Mouse (Mus musculus): ENCODE data around the gene Abhd14a. TPM values are rescaled to one million over a fixed set of nuclear protein-coding genes. Genes with fewer than 3 reads are reported as not detected.

Abhd14a gene
- 2.3 and 7.2 TPM in 2 replicates for polyA plus RNA-seq (2012; ENCODE audit: low replicate concordance)

DNA sequence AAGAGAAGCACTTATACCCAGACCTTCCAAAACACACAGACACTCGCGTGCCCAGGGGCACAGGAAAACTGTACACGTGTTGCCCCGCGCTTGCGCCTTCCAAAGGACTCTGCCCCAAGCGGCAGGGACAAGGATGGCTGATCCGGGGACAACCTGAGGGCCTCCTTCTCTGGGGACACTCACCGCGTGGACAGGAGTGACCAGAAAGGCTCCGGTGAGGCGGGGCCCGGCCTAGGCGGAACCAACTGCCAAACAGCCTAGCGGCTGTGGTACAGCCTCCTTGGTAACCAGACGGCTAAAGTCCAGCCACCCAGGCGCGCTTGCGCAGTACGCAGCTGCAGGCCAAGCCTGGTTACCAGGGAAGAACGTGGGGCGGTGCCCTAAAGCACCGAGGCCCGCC is at the start of gene Abhd14a, which contains the start of gene Abhd14b:
Abhd14a (minus strand) TSS at position 331 of the 400 bp plus-strand sequence.
Abhd14b (plus strand) TSS at position 112 of the 400 bp plus-strand sequence.

DNA sequence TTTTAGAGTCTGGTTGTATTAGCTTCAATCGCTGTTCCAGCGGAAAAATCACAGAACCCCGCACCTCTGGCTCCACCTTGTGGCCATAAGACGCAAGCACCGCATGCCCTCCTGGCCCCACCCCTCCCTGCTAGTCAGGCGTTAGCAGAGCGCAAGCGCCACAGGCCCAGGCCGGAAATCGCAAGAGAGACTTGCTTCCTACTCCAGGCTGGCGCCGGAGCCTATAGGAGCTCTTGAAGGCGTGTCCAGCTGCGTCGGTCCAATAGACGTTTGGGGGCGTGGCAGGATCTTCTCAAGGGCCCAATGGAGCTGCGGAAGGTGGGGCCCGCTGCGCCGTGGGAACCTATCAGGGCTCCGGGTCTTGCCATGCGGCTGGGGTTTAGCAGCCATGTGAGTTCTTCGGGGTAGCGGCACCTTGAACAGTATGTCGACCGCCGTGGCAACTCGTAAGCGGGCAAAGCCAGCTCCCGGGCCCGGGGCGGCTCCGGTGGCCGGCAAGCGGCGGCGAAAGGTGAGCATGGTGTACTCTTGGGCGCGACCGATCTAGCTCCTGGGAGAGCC is 29.5 kb upstream of the Abhd14a start, which contains the start of gene Parp3:
Parp3 (minus strand) TSS at position 26 of the 561 bp plus-strand sequence.

DNA sequence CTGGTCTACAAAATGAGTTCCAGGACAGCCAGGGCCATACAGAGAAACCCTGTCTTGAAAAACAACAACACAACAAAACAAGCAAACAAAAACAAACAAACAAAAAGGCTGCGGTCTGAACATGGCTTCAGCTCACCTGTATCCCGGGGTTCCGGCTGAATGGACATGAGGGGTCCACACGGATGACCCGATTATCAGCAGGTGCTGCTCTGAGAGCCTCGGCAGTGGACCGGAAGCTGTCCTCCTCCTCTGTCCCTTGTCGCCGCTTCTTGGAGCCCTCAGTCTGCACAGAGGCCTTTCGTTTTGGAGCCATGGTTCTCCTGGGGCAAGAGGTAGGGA is 28.2 kb upstream of the Abhd14a start, which contains the start of gene Rrp9:
Rrp9 (plus strand) TSS at position 301 of the 339 bp plus-strand sequence.

DNA sequence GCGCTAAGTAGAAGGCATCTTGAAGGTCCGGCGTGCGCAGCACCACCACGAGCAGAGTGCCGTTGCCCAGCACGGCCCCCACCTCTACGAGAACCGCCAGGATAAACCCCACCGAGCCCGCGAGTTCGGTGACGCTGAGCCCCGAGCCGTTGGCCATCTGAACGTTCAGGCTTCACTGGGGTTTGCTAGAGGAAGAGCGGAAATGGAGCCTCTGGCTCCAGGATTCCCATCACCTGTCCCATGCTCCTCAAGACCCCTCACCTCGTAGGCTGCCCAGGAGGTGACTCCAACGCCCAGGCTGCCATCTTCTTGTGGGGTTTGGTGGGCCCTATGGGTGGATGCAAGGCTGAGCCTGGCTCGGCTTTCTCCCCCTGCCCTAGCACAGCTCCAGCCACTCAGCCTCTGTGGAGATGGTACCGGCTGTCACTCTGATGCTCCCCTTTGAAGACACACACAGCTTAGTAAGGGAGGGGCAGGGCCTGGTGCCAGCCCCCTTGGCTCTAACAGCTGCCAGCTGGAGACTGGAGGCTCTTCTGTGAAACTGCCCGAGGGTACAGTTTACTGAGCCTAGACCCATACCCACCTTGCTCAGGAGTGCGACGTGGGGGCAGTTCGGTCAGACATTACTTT is 18.2 kb upstream of the Abhd14a start, which contains the start of gene Gpr62:
Gpr62 (minus strand) TSS at position 368 of the 630 bp plus-strand sequence.

DNA sequence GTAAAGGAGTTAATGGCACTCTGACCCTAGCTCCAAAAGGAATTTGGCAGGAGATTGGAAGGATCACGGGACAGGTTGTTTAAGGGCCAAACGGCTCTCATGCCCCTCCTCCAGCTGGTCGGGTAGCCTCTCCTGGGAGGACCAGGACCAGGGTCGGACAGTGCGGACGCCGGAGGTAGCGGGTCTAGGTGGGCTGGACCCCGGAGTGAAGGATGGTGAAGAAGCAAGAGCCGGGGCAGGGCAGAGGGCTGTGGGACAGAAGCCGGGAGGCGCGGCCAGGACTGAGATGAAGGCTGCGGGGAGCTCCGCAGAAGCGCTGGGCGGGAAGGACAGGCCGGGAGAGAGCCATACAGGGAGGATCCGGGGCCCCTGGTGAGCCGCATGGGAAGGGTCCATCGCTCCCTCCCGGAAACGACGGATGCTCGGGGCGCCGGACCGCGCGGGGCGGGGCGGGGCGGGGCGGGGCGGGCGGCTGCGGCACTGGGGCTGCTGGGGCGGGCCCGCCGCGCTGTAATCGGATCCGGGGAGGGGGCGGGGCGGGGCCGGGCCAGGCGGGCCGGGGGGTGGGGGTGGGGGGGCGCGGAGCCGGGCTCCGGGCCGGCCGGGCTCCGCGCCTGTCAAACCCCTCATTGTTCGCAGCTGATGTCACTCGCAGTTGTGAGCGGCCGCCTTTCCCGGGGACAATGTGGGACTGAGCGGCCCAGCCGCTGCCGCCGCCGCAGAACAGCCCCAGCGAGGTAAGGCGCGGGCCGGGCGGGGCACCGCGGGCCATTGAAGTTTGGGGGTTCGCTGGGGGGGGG is 6.0 kb upstream of the Abhd14a start, which contains the start of gene Pcbp4:
Pcbp4 (plus strand) TSS at position 21 of the 800 bp plus-strand sequence.

DNA sequence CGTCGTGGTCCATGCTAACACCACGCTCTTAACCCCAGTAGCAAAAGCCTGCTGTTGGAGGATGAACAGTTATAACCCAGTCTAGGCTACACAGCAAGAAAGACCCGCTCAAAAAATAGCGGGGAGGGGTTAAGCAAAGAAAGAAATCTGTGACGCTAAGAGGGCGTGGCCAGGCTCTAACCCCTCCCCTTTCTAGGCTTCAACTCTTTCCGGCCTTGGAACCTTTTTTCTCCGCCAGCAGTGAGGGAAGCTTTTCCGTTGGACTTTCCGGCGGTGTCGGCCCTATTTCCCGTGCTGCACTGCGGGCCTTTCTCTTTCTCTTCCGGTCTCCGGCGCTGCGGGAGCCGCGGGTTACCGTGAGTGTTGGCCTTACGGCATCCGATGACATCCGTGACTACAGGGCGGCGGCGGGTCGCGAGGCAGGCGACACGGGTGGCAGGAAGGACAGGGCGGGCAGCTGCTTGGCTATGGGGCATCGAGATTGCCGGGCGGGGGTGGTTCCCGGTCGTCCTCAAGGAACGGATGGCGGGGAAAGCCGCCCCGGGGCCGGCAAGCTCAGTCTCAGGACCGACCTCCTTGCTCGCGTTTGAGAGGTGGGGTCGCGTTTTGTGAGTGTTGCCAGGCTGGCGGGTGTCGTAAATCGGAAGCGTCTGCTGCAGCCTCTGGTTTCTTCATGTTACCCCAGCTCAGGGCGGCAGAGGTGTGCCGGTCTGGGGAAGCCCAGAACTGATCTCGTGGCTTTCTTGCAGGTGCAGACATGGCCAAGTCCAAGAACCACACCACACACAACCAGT is 18.1 kb downstream of the Abhd14a start, which contains the start of gene Rpl29:
Rpl29 (plus strand) TSS at position 234 of the 794 bp plus-strand sequence.

Other genes with a start within 250 kb of the Abhd14a start
- gene Ppm1m, start 247.9 kb downstream of the Abhd14a start, polyA plus RNA-seq (2012; ENCODE audit: low replicate concordance) = 93.5 and 123 TPM in 2 replicates
- gene Twf2, start 244.6 kb downstream of the Abhd14a start, polyA plus RNA-seq (2012; ENCODE audit: low replicate concordance) = 96.4 and 134 TPM in 2 replicates
- gene Tlr9, start 225.1 kb downstream of the Abhd14a start, polyA plus RNA-seq (2012; ENCODE audit: low replicate concordance) = 60.9 and 63.2 TPM in 2 replicates
- gene Alas1, start 199.0 kb downstream of the Abhd14a start, polyA plus RNA-seq (2012; ENCODE audit: low replicate concordance) = 8.3 and 18.2 TPM in 2 replicates
- gene Poc1a, start 166.6 kb downstream of the Abhd14a start, polyA plus RNA-seq (2012; ENCODE audit: low replicate concordance) = 1.5 and 3.1 TPM in 2 replicates
- gene Dusp7, start 79.0 kb downstream of the Abhd14a start, polyA plus RNA-seq (2012; ENCODE audit: low replicate concordance) = 34.0 and 65.7 TPM in 2 replicates
- 18.9 and 19.9 TPM in 2 replicates for gene Rpl29, start 18.2 kb downstream of the Abhd14a start, polyA plus RNA-seq (2012; ENCODE audit: low replicate concordance)
- gene Acy1, start 9.4 kb downstream of the Abhd14a start, polyA plus RNA-seq (2012; ENCODE audit: low replicate concordance) = 20.3 and 21.3 TPM in 2 replicates
- 4.2 and 4.6 TPM in 2 replicates for gene Abhd14b, start 219 bp downstream of the Abhd14a start, polyA plus RNA-seq (2012; ENCODE audit: low replicate concordance)
- gene Pcbp4, start 5.6 kb upstream of the Abhd14a start, polyA plus RNA-seq (2012; ENCODE audit: low replicate concordance) = 34.0 and 111 TPM in 2 replicates
- 0.31 and 0.72 TPM in 2 replicates for gene Gpr62, start 18.3 kb upstream of the Abhd14a start, polyA plus RNA-seq (2012; ENCODE audit: low replicate concordance)
- gene Rrp9, start 28.3 kb upstream of the Abhd14a start, polyA plus RNA-seq (2012; ENCODE audit: low replicate concordance) = 132 and 239 TPM in 2 replicates
- 72.0 and 84.0 TPM in 2 replicates for gene Parp3, start 29.3 kb upstream of the Abhd14a start, polyA plus RNA-seq (2012; ENCODE audit: low replicate concordance)
- gene Iqcf1, start 52.3 kb upstream of the Abhd14a start, polyA plus RNA-seq (2012; ENCODE audit: low replicate concordance) = not detected in 2 replicates
- gene Iqcf5, start 66.9 kb upstream of the Abhd14a start, polyA plus RNA-seq (2012; ENCODE audit: low replicate concordance) = not detected in 2 replicates
- not detected in 2 replicates for gene Iqcf3, start 114.0 kb upstream of the Abhd14a start, polyA plus RNA-seq (2012; ENCODE audit: low replicate concordance)
- gene Iqcf4, start 123.3 kb upstream of the Abhd14a start, polyA plus RNA-seq (2012; ENCODE audit: low replicate concordance) = not detected in 2 replicates
- not detected in 2 replicates for gene Iqcf6, start 178.9 kb upstream of the Abhd14a start, polyA plus RNA-seq (2012; ENCODE audit: low replicate concordance)
- gene Grm2, start 208.4 kb upstream of the Abhd14a start, polyA plus RNA-seq (2012; ENCODE audit: low replicate concordance) = not detected in 2 replicates
- 60.6 and 119 TPM in 2 replicates for gene Tex264, start 238.2 kb upstream of the Abhd14a start, polyA plus RNA-seq (2012; ENCODE audit: low replicate concordance)